Comparison of ENCODE assay signal across 13 mouse cellular contexts in genomic region chr14:115407309-115407930, GRCm38 (mm10).
A peak's percentile ranks its signal among the peaks of the same experiment; 100 is the strongest.
DNase-seq lines count a peak whose midpoint lies in the region; ATAC-seq lines count a peak whose summit lies in the region.
"Had no signal": no experiment of that assay in that cellular context is flagged by ENCODE, and none has a peak within 500 bp of the region (broad histone marks: within the 10 kb centered on the region; RNA-seq: fewer than 3 reads in every experiment).

No protein-coding gene starts in this region.

- peak; percentile 17 to 39 for DNase-seq in kidney, adult 8-10 months
- DNase-seq in kidney, postnatal 14 days = no peak
- DNase-seq in embryo, embryonic 10 days (ENCODE audit: low spot score) = peak; percentile 49
- DNase-seq in hindlimb bud, embryonic 11.5 days (ENCODE audit: extremely low spot score, low read depth, low spot score) = peak; percentile 83
- DNase-seq in thymus, postnatal 25 days = no peak
- DNase-seq in urinary bladder, postnatal 14 days (ENCODE audit: low spot score) = no peak
- DNase-seq: adrenal gland, postnatal 36 days; gastrocnemius, postnatal 10 days; heart, adult 18-20 months; heart, postnatal 4 days; right cerebral cortex, postnatal 25 days had no signal

- ATAC-seq in common myeloid progenitor, adult 5-6 weeks (replicated peaks; ENCODE audit: low read depth, poor library complexity, severe bottlenecking) = peak; percentile 62; the same call in 1 of the 2 replicates
- ATAC-seq: liver, embryonic 12.5 days had no signal

Comparison
In these comparisons a context has a peak if more than half of its experiments do, and no peak if none do; other contexts are left out.
1. DNase-seq: peak in kidney, adult 8-10 months (2 of 2), embryo, embryonic 10 days (single experiment) and hindlimb bud, embryonic 11.5 days (single experiment); none in kidney, postnatal 14 days (single experiment), thymus, postnatal 25 days (single experiment) and urinary bladder, postnatal 14 days (single experiment).